Mouse (Mus musculus): Measurements from ENCODE around the gene Ttll7. TPM values are rescaled to one million over a fixed set of nuclear protein-coding genes. Genes with fewer than 3 reads are reported as not detected.

Gene Ttll7
- not detected in 4 replicates for total RNA-seq (2023; ENCODE audit: inconsistent age)

DNA sequence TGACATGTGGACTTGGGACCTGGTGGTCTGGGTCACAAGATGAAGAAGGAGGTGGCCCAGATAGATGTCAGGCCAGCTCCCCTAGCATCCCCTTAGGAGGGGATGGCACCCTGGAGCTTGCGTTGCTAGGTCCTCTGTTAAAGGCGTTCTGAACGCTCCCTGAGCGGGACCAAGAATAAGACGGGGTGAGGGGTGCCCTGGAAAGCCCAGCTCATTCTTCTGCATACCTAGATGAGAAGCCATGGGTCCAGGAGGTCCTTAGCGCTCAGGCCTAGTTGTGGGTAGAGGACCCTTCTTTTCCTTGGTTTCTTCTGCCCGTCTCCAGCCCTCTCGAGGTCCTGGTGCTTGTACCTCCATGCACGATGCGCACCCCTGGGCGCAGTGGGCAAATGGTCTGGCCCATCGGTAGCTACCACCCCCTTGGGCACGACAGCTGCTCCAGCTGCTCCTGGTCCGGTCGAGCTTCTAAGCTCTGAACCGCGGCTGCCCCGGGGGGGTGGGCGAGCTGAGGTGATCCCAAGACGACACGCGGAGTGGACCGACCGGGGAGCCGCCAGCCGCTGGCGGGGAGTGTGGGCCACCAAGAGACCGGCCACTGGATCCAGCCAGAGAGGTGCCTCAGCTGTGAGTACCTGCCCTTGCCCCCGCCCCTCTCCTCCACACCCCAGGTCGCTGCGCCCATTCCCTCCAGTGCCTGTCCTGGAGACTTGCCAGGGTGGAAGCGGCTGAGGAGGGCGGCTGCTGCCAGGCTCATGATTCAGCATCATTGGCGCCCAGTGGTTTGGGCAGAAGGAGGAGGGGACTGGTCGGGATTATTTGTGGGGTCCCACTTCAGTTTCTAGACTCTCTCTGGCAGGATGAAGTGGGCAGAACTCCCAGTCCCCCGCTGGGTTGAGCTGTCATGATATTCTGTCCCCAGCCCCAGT lies at the start of gene Ttll7:
Ttll7 (plus strand) TSS at position 402 of the 926 bp plus-strand sequence.

DNA sequence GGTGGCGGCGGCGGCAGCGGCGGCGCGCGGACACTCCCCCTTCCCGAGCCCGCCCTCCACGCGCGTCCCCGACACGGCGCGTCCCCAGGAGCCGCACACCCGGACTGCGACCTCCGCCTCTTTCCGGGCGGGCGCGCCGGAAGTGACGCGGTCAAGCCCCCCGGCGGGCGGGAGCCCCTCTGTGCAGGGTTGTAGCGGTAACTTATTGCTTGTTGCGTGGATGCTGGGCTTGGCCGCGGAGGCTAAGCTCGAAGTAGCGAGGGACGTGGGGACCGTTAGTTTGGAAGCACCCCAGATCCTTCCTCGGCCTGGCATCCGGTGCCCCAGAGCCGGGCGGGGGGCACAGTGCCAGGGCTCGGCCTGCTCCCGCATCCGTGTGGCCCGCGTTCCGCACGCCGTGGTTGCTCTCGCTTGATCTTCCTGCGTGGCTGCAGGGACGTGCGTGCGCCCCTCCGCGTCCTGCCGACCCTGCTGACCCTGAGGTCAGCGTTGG lies 39.2 kb upstream of the Ttll7 start, which contains the start of gene Prkacb:
Prkacb (minus strand) TSS at position 90 of the 493 bp plus-strand sequence.

Other genes starting within 250 kb of the Ttll7 start
- gene Dnase2b, start 236.8 kb upstream of the Ttll7 start, total RNA-seq (2023; ENCODE audit: inconsistent age) = not detected in 4 replicates
- not detected in 4 replicates for gene 4930503B20Rik, start 201.1 kb upstream of the Ttll7 start, total RNA-seq (2023; ENCODE audit: inconsistent age)
- gene Samd13, start 166.8 kb upstream of the Ttll7 start, total RNA-seq (2023; ENCODE audit: inconsistent age) = not detected in 4 replicates
- gene Prkacb, start 39.4 kb upstream of the Ttll7 start, total RNA-seq (2023; ENCODE audit: inconsistent age) = 81.7 to 94.8 TPM (median 87.7 TPM) in 4 replicates